In the genomic region with DNA sequence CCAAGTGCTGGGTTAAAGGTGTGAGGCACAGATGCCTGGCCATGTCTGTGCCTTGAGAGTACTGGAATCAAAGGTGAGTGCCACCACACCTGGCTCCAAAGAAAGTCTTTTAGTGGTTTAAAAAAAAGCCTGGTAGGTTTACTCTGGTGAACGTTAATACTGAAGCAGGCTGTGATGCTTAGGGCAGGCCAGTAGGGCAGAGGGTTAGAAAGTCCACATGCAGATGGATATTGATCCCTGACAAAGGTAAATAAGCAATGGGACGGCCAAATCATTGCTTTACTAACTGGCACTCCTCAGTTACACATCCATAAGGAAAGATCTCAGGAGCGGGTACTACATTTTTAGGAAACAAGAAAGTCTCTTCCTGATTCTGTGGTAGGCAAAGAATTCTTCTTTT, we compare ENCODE assay signal across 26 mouse cellular contexts. TPM values are rescaled to one million over a fixed set of nuclear protein-coding genes. Genes with fewer than 3 reads are reported as not detected.
"Had no signal": no experiment of that assay in that cellular context is flagged by ENCODE, and none has a peak within 500 bp of the region (broad histone marks: within the 10 kb centered on the region; RNA-seq: fewer than 3 reads in every experiment).

No protein-coding gene starts in this region.

- H3K9ac ChIP-seq: heart, embryonic 13.5 days; heart, embryonic 15.5 days; hindbrain, embryonic 13.5 days; intestine, embryonic 15.5 days; kidney, embryonic 15.5 days; limb, embryonic 13.5 days had no signal

- ATAC-seq: forebrain, embryonic 16.5 days; hindbrain, embryonic 16.5 days; inflammation-experienced regulatory T-cells, adult 6 months; intestine, embryonic 15.5 days; intestine, postnatal 0 days had no signal

- H3K9me3 ChIP-seq: heart, embryonic 13.5 days; heart, embryonic 15.5 days; hindbrain, embryonic 13.5 days; intestine, embryonic 15.5 days; kidney, embryonic 15.5 days; limb, embryonic 13.5 days had no signal

- H3K27ac ChIP-seq: gastrocnemius, adult 2 months; heart, adult 2 months; heart, embryonic 13.5 days; heart, embryonic 15.5 days; hindbrain, embryonic 13.5 days; intestine, embryonic 15.5 days; kidney, embryonic 15.5 days; kidney, postnatal 0 days; limb, embryonic 13.5 days had no signal

- H3K27me3 ChIP-seq: heart, embryonic 13.5 days; heart, embryonic 15.5 days; hindbrain, embryonic 13.5 days; intestine, embryonic 15.5 days; kidney, embryonic 15.5 days; limb, embryonic 13.5 days had no signal

- H3K4me3 ChIP-seq: gastrocnemius, adult 2 months; heart, adult 2 months; heart, embryonic 13.5 days; heart, embryonic 15.5 days; hindbrain, embryonic 13.5 days; intestine, embryonic 15.5 days; kidney, embryonic 15.5 days; limb, embryonic 13.5 days had no signal

- DNase-seq: gastrocnemius, adult 2 months; gastrocnemius, postnatal 10 days; gastrocnemius, postnatal 25 days; heart, adult 11 months; heart, adult 2 months; heart, postnatal 14 days; heart, postnatal 36 days; kidney, adult 2 months; kidney, adult 9 months; kidney, postnatal 14 days; kidney, postnatal 36 days; layer of hippocampus, adult 9-11 months; layer of hippocampus, postnatal 36 days; left cerebral cortex, postnatal 4 days had no signal

- H3K4me2 ChIP-seq: heart, embryonic 11.5 days; heart, embryonic 13.5 days; heart, embryonic 15.5 days; hindbrain, embryonic 13.5 days; intestine, embryonic 15.5 days; kidney, embryonic 15.5 days; limb, embryonic 13.5 days had no signal

- H3K4me1 ChIP-seq: hindbrain, embryonic 13.5 days; intestine, embryonic 15.5 days; limb, embryonic 13.5 days had no signal

RNA-seq across cellular contexts. Expression of gene Atp1a3, which starts 46.8 kb away (rescaled TPM):
- total RNA-seq: gastrocnemius, adult 2 months had no signal
